Mouse (Mus musculus): ENCODE measurements around the gene Fcgr3.
"Not testable (repeated sequence)": the region's sequence is repeated elsewhere in the genome, so short reads cannot be mapped to it uniquely, and the experiment has no call there.

- TF ChIP-seq CTCF (conservative IDR thresholded peaks at IDR 0.05; ENCODE audit: low read length); NANOG (IDR thresholded peaks at IDR 0.05; ENCODE audit: borderline replicate concordance, low read length): not testable (repeated sequence)
Observed at GRCm38 (mm10) chr1:171066583-171066982, 1.8 kb upstream of the Fcgr3 start.

Data from E14TG2a.4 (cell line).